ENCODE assay signal across 15 mouse cellular contexts in genomic region chr3:69575577-69575976, GRCm38 (mm10).
"Had no signal": no experiment of that assay in that cellular context is flagged by ENCODE, and none has a peak within 500 bp of the region (broad histone marks: within the 10 kb centered on the region; RNA-seq: fewer than 3 reads in every experiment).

No protein-coding gene starts in this region.

- DNase-seq: heart, postnatal 14 days; heart, postnatal 36 days; heart, postnatal 4 days; kidney, adult 11 months; kidney, adult 18-20 months; kidney, adult 2 months; kidney, adult 8-10 months; kidney, adult 9 months; kidney, postnatal 10 days; kidney, postnatal 14 days; kidney, postnatal 25 days; kidney, postnatal 36 days; kidney, postnatal 4 days; layer of hippocampus, adult 9-11 months; layer of hippocampus, postnatal 36 days had no signal
